In the genomic region with DNA sequence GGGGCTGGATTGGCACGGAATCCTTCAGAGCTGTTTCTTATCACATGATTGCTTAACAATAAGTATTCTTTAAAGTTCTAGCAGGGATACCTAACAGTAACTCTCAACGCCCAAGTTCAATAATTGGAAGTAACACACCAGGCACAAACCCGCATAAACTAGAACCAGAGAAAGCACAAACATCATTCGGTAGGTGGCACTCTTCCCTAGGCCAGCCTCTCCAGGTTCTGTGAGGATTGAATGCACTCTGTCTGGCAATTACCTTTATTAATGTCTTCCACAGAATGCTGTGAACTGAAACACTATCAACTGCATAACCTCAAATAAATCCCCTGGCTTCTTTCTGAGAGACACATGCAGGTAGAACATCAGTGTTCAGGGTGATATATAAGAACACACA, we compare ENCODE assay signal across 9 mouse cellular contexts.
DNase-seq lines count a peak whose midpoint lies in the region; ATAC-seq lines count a peak whose summit lies in the region.
"Had no signal": no experiment of that assay in that cellular context is flagged by ENCODE, and none has a peak within 500 bp of the region (broad histone marks: within the 10 kb centered on the region; RNA-seq: fewer than 3 reads in every experiment).

No protein-coding gene starts in this region.

- H3K9ac ChIP-seq in kidney, embryonic 16.5 days (replicated peaks; ENCODE audit: low read length) = no peak overlapping the region
- no peak overlapping the region for H3K9ac ChIP-seq in heart, embryonic 11.5 days (ENCODE audit: low read depth, low read length)
- H3K9ac ChIP-seq: liver, embryonic 14.5 days had no signal

- no peaks in the 10 kb centered on the region for H3K4me1 ChIP-seq in kidney, embryonic 16.5 days (ENCODE audit: insufficient read depth, low read length)
- no peaks in the 10 kb centered on the region for H3K4me1 ChIP-seq in heart, embryonic 11.5 days (ENCODE audit: control insufficient read depth, insufficient read depth, low read length)

- no peaks in the 10 kb centered on the region for H3K27me3 ChIP-seq in kidney, embryonic 16.5 days (ENCODE audit: insufficient read depth, low read length)
- no peaks in the 10 kb centered on the region for H3K27me3 ChIP-seq in heart, embryonic 11.5 days (ENCODE audit: control insufficient read depth, insufficient read depth, low read length)

- 69% methylated on average over 4 of the region's 4 CpGs for WGBS in kidney, embryonic 16.5 days
- 66% methylated on average over 4 of the region's 4 CpGs for WGBS in heart, embryonic 11.5 days (ENCODE audit: insufficient replicate concordance)

- H3K36me3 ChIP-seq in kidney, embryonic 16.5 days (ENCODE audit: insufficient read depth, low read length) = no peaks in the 10 kb centered on the region
- no peaks in the 10 kb centered on the region for H3K36me3 ChIP-seq in heart, embryonic 11.5 days (ENCODE audit: control insufficient read depth, insufficient read depth, low read length)

- no peak overlapping the region for H3K4me2 ChIP-seq in kidney, embryonic 16.5 days (replicated peaks; ENCODE audit: low read depth, low read length)
- no peak overlapping the region for H3K4me2 ChIP-seq in heart, embryonic 11.5 days

- no peaks in the 10 kb centered on the region for H3K9me3 ChIP-seq in kidney, embryonic 16.5 days (ENCODE audit: low read length)
- no peaks in the 10 kb centered on the region for H3K9me3 ChIP-seq in heart, embryonic 11.5 days (replicated peaks; ENCODE audit: control insufficient read depth, low read length)

- H3K27ac ChIP-seq in kidney, embryonic 16.5 days (ENCODE audit: low read length) = no peak overlapping the region
- H3K27ac ChIP-seq in heart, embryonic 11.5 days (ENCODE audit: low read depth, low read length) = no peak overlapping the region
- H3K27ac ChIP-seq: liver, embryonic 14.5 days had no signal

- no peak overlapping the region for H3K4me3 ChIP-seq in kidney, embryonic 16.5 days (ENCODE audit: low read length)
- H3K4me3 ChIP-seq in heart, embryonic 11.5 days (ENCODE audit: low read depth, low read length) = no peak overlapping the region

- DNase-seq in kidney, adult 11 months = peak; percentile 3
- DNase-seq in NIH3T3 (ENCODE audit: low read depth) = peak; percentile 2
- peak; percentile 7 for DNase-seq in cerebellum, adult 9-11 months
- peak; percentile 36 for DNase-seq in left cerebral cortex, adult 18-20 months (ENCODE audit: low spot score in 2 of 2)
- DNase-seq in thymus, postnatal 10 days (ENCODE audit: low spot score in 2 of 2) = no peak

- ATAC-seq in kidney, embryonic 16.5 days (ENCODE audit: low FRiP score, low TSS enrichment) = no peak
- no peak for ATAC-seq in erythroid progenitor cell, adult 5-6 weeks (replicated peaks; ENCODE audit: low FRiP score, poor library complexity, severe bottlenecking)
- no peak for ATAC-seq in heart, embryonic 11.5 days (replicated peaks; ENCODE audit: insufficient number of reproducible peaks, low FRiP score, low TSS enrichment)

Comparison
In these comparisons a context has a peak if more than half of its experiments do, and no peak if none do; other contexts are left out.
1. DNase-seq: peak in kidney, adult 11 months (single experiment), NIH3T3 (single experiment), cerebellum, adult 9-11 months (single experiment) and left cerebral cortex, adult 18-20 months (2 of 2); none in thymus, postnatal 10 days (0 of 2).